Mouse (Mus musculus) stomach, postnatal 0 days (tissue): ENCODE results near the gene Clip1. TPM values are rescaled to one million over a fixed set of nuclear protein-coding genes. Genes with fewer than 3 reads are reported as not detected.

Source experiments
- ATAC-seq: fragments of 200-750 bp; cut with Nextera tagmentation; 2 replicates; pipeline ENCODE4 v1.8.0; 2017; ENCODE audit not compliant: low FRiP score, low TSS enrichment
- DNase-seq: peaks from one replicate; pipeline ENCODE4 v3.0.0-alpha.2; 2016; ENCODE audit warnings: low spot score
- H3K27ac ChIP-seq: fragments of 300-500 bp; sonication (generic); replicated peaks from 2 replicates; pipeline ENCODE4 v1.5.1; 2014; ENCODE audit warnings: mild to moderate bottlenecking, control low read depth
- H3K27me3 ChIP-seq: fragments of 300-500 bp; sonication (generic); 2 replicates; pipeline ENCODE4 v1.6.1; 2014; ENCODE audit warnings: low read length; ENCODE audit not compliant: control insufficient read depth, insufficient read depth
- H3K36me3 ChIP-seq: fragments of 300-500 bp; sonication (generic); 2 replicates; pipeline ENCODE4 v1.6.1; 2014; ENCODE audit warnings: low read length, mixed read lengths; ENCODE audit not compliant: control insufficient read depth, insufficient read depth
- H3K4me1 ChIP-seq: fragments of 300-500 bp; sonication (generic); replicated peaks from 2 replicates; pipeline ENCODE4 v1.6.1; 2014; ENCODE audit warnings: antibody characterized with exemption; ENCODE audit not compliant: control insufficient read depth, insufficient read depth
- H3K4me2 ChIP-seq: fragments of 300-500 bp; sonication (generic); replicated peaks from 2 replicates; pipeline ENCODE4 v1.6.1; 2014; ENCODE audit warnings: low read depth, mild to moderate bottlenecking, control low read depth, moderate library complexity
- H3K4me3 ChIP-seq: fragments of 300-500 bp; sonication (generic); 2 replicates; pipeline ENCODE4 v1.5.1; 2014; ENCODE audit warnings: low read depth, low read length, control low read depth
- H3K9ac ChIP-seq: fragments of 300-500 bp; sonication (generic); 2 replicates; pipeline ENCODE4 v1.6.1; 2014; ENCODE audit warnings: mild to moderate bottlenecking, low read length, control low read depth, mixed read lengths
- H3K9me3 ChIP-seq: fragments of 300-500 bp; sonication (generic); 2 replicates; pipeline ENCODE4 v1.6.1; 2016; ENCODE audit warnings: low read length; ENCODE audit not compliant: control insufficient read depth
- CTCF ChIP-seq: IDR thresholded peaks from 2 replicates; pipeline ENCODE4 v1.5.1; 2016; ENCODE audit warnings: antibody characterized with exemption, low read depth, mild to moderate bottlenecking, moderate library complexity
- EP300 ChIP-seq: optimal IDR thresholded peaks from 2 replicates; pipeline ENCODE3; 2016; ENCODE audit warnings: antibody characterized with exemption
- WGBS: fragments of 180-500 bp; shearing (Covaris S2); extraction: QIAGEN DNeasy Blood & Tissue Kit; methylation state at CpG from one replicate; pipeline ENCODE4 v1.1.7; 2014; 5-methylcytosine and 5-hydroxymethylcytosine counted together
- polyA plus RNA-seq: library from polyadenylated mRNA; unstranded; fragments of >200 nt; fragmentation: Nextera tagmentation; extraction: Ambion mirVana; gene quantifications from 2 replicates; pipeline ENCODE4 v1.2.1, GENCODE M21; 2015

Gene Clip1
- polyA plus RNA-seq, 1 experiment from 2014 or later: 41.4 TPM

- ATAC-seq: no peak
- Histone ChIP-seq H3K4me1 (peaks cover 4% of the 10 kb centered on the region), H3K27ac (peak overlapping the region; percentile 13; the same call in 1 of the 2 replicates), H3K9me3 (no peaks in the 10 kb centered on the region), H3K27me3 (no peaks in the 10 kb centered on the region), H3K36me3 (no peaks in the 10 kb centered on the region), H3K4me2 (no peak overlapping the region), H3K9ac (no peak overlapping the region), H3K4me3 (no peak overlapping the region)
- TF ChIP-seq EP300: no peak
- no peak for TF ChIP-seq CTCF
- WGBS: 20% methylated on average over 5 of the region's 5 CpGs
- DNase-seq: no peak
Observed at GRCm38 (mm10) chr5:123679546-123680263, 4.7 kb downstream of the Clip1 start.

GRCm38 (mm10) chr5:123679106-123679505 lies 5.3 kb downstream of the Clip1 start:
- ATAC-seq (no peak), DNase-seq (no peak)
- Histone ChIP-seq H3K4me3 (no peak overlapping the region), H3K27ac (no peak overlapping the region), H3K9ac (no peak overlapping the region), H3K4me2 (no peak overlapping the region), H3K4me1 (peaks cover 5% of the 10 kb centered on the region), H3K9me3 (no peaks in the 10 kb centered on the region), H3K27me3 (no peaks in the 10 kb centered on the region), H3K36me3 (no peaks in the 10 kb centered on the region)
- TF ChIP-seq CTCF (peak; percentile 32; the same call in 1 of the 2 replicates), EP300 (no peak)
- WGBS: 64% methylated on average over 3 of the region's 3 CpGs

- no peak overlapping the region for H3K9ac ChIP-seq
- no peak overlapping the region for H3K4me3 ChIP-seq
- 75% methylated on average over 9 of the region's 9 CpGs for WGBS
- no peaks in the 10 kb centered on the region for H3K27me3 ChIP-seq
- H3K4me1 ChIP-seq: peaks cover 4% of the 10 kb centered on the region; the same call in 1 of the 2 replicates
- no peak overlapping the region for H3K4me2 ChIP-seq
- TF ChIP-seq EP300 (no peak), CTCF (no peak)
- H3K9me3 ChIP-seq: no peaks in the 10 kb centered on the region
- 0 out of 2 replicates have a peak overlapping the region, but pooled peaks have one; percentile 13 for H3K27ac ChIP-seq
- no peaks in the 10 kb centered on the region for H3K36me3 ChIP-seq
- no peak for DNase-seq
- ATAC-seq: no peak
Observed at GRCm38 (mm10) chr5:123675717-123676116, 8.7 kb downstream of the Clip1 start.

GRCm38 (mm10) chr5:123675221-123675620 lies 9.2 kb downstream of the Clip1 start:
- H3K27ac ChIP-seq: no peak overlapping the region
- H3K9me3 ChIP-seq: no peaks in the 10 kb centered on the region
- 21% methylated on average over 3 of the region's 3 CpGs for WGBS
- DNase-seq (no peak), ATAC-seq (no peak)
- no peak overlapping the region for H3K9ac ChIP-seq
- H3K36me3 ChIP-seq: no peaks in the 10 kb centered on the region
- TF ChIP-seq EP300 (no peak), CTCF (no peak)
- H3K4me3 ChIP-seq: no peak overlapping the region
- H3K4me2 ChIP-seq: no peak overlapping the region
- no peaks in the 10 kb centered on the region for H3K27me3 ChIP-seq
- H3K4me1 ChIP-seq: 0 out of 2 replicates have a peak, but pooled peaks cover 4% of the 10 kb centered on the region

GRCm38 (mm10) chr5:123671473-123671820 lies 13.0 kb downstream of the Clip1 start:
- no peak for DNase-seq
- Histone ChIP-seq H3K4me1 (peaks cover 4% of the 10 kb centered on the region; the same call in 1 of the 2 replicates), H3K9me3 (no peaks in the 10 kb centered on the region), H3K4me2 (no peak overlapping the region), H3K27me3 (no peaks in the 10 kb centered on the region), H3K27ac (no peak overlapping the region), H3K4me3 (no peak overlapping the region), H3K9ac (no peak overlapping the region), H3K36me3 (no peaks in the 10 kb centered on the region)
- TF ChIP-seq CTCF: no peak
- no peak for TF ChIP-seq EP300
- 81% methylated on average over 3 of the region's 3 CpGs for WGBS
- no peak for ATAC-seq

- Histone ChIP-seq H3K9ac (no peak overlapping the region), H3K4me3 (no peak overlapping the region), H3K27ac (peak overlapping the region; percentile 67), H3K4me2 (no peak overlapping the region), H3K27me3 (no peaks in the 10 kb centered on the region), H3K9me3 (no peaks in the 10 kb centered on the region), H3K36me3 (no peaks in the 10 kb centered on the region), H3K4me1 (peaks cover 4% of the 10 kb centered on the region; the same call in 1 of the 2 replicates)
- 39% methylated on average over 14 of the region's 14 CpGs for WGBS
- TF ChIP-seq CTCF: no peak
- no peak for TF ChIP-seq EP300
- DNase-seq: no peak
- ATAC-seq: no peak
Observed at GRCm38 (mm10) chr5:123670800-123671472, 13.5 kb downstream of the Clip1 start.
